Mouse (Mus musculus): ENCODE measurements around the gene Nptxr.

Nptxr gene

GRCm38 (mm10) chr15:79790905-79791304 lies 13.7 kb downstream of the Nptxr start:
- CTCF ChIA-PET: no interaction called here

- CTCF ChIA-PET: no interaction called here
Measured at GRCm38 (mm10) chr15:79790111-79790510, 14.5 kb downstream of the Nptxr start.

GRCm38 (mm10) chr15:79787815-79788214 lies 16.8 kb downstream of the Nptxr start:
- CTCF ChIA-PET: interaction anchor here (0.7 kb wide), 1 partner anchor 502 kb away, joined by 3 read pairs; no protein-coding TSS in a partner anchor

GRCm38 (mm10) chr15:79785056-79785455 lies 19.5 kb downstream of the Nptxr start:
- CTCF ChIA-PET: no interaction called here

GRCm38 (mm10) chr15:79777749-79778148 lies 26.8 kb downstream of the Nptxr start, which contains the start of gene Dnal4:
Gene Dnal4 (minus strand): TSS chr15:79777849.
- CTCF ChIA-PET: no interaction called here

- CTCF ChIA-PET: interaction anchor here (0.6 kb wide), 1 partner anchor 42 kb away, joined by 4 read pairs; no protein-coding TSS in a partner anchor
Measured at GRCm38 (mm10) chr15:79775662-79776061, 28.9 kb downstream of the Nptxr start.

- CTCF ChIA-PET: interaction anchor here (0.5 kb wide), 1 partner anchor 101 kb away, joined by 3 read pairs; no protein-coding TSS in a partner anchor
Measured at GRCm38 (mm10) chr15:79774117-79775027, 30.2 kb downstream of the Nptxr start.

GRCm38 (mm10) chr15:79770629-79771240 lies 33.8 kb downstream of the Nptxr start:
- CTCF ChIA-PET: no interaction called here

GRCm38 (mm10) chr15:79768302-79768701 lies 36.3 kb downstream of the Nptxr start:
- CTCF ChIA-PET: interaction anchor here (0.6 kb wide), 1 partner anchor 125 kb away, joined by 3 read pairs; no protein-coding TSS in a partner anchor

GRCm38 (mm10) chr15:79767327-79767961 lies 37.1 kb downstream of the Nptxr start:
- CTCF ChIA-PET: no interaction called here

GRCm38 (mm10) chr15:79766586-79767071 lies 37.9 kb downstream of the Nptxr start:
- CTCF ChIA-PET: interaction anchor here (0.6 kb wide), 1 partner anchor 762 kb away, joined by 6 read pairs; no protein-coding TSS in a partner anchor

GRCm38 (mm10) chr15:79766168-79766567 lies 38.4 kb downstream of the Nptxr start:
- CTCF ChIA-PET: interaction anchor here (0.6 kb wide), 1 partner anchor 761 kb away, joined by 6 read pairs; no protein-coding TSS in a partner anchor

GRCm38 (mm10) chr15:79765361-79765760 lies 39.2 kb downstream of the Nptxr start:
- CTCF ChIA-PET: no interaction called here

GRCm38 (mm10) chr15:79764539-79765267 lies 39.9 kb downstream of the Nptxr start:
- CTCF ChIA-PET: no interaction called here

GRCm38 (mm10) chr15:79763601-79764246 lies 40.8 kb downstream of the Nptxr start:
- CTCF ChIA-PET: no interaction called here

- CTCF ChIA-PET: interaction anchor here (0.5 kb wide), 1 partner anchor 15 kb away, joined by 5 read pairs; no protein-coding TSS in a partner anchor
Measured at GRCm38 (mm10) chr15:79763001-79763400, 41.6 kb downstream of the Nptxr start.

- CTCF ChIA-PET: no interaction called here
Measured at GRCm38 (mm10) chr15:79760956-79761355, 43.6 kb downstream of the Nptxr start.

- CTCF ChIA-PET: interaction anchor here (0.9 kb wide), 1 partner anchor 305 kb away, joined by 6 read pairs; no protein-coding TSS in a partner anchor
Measured at GRCm38 (mm10) chr15:79757118-79757517, 47.4 kb downstream of the Nptxr start.

GRCm38 (mm10) chr15:79755977-79756625 lies 48.5 kb downstream of the Nptxr start:
- CTCF ChIA-PET: no interaction called here

GRCm38 (mm10) chr15:79755176-79755575 lies 49.4 kb downstream of the Nptxr start:
- CTCF ChIA-PET: no interaction called here
